Mouse (Mus musculus) erythroblast, embryonic 14.5 days (primary cell): ENCODE measurements around the gene Mmrn2.

Experiments
- GATA1 ChIP-seq: IDR thresholded peaks from 2 replicates; pipeline ENCODE4 v1.6.1; 2012; ENCODE audit warnings: low read length, inconsistent platforms, mixed read lengths
- TAL1 ChIP-seq: IDR thresholded peaks from 3 replicates; pipeline ENCODE4 v1.6.1; 2012; ENCODE audit warnings: low read length, inconsistent platforms, mixed read lengths

- no peak for TF ChIP-seq GATA1
- TF ChIP-seq TAL1: no peak
Measured at GRCm38 (mm10) chr14:34401135-34401534, 25.9 kb downstream of the Mmrn2 start.
